Mouse (Mus musculus) mouse embryonic stem cell (cell line): Measurements from ENCODE around the gene Rai1.

Experiments
- in situ Hi-C, 2 experiments: fragments of 300-500 bp; cut with MboI; formaldehyde crosslinking; loops; 1 replicate in 1 of 2; 3 replicates in 1 of 2; pipeline ENCODE4 v1.14.3; 2019 to 2020; ENCODE audit warnings: low sequenced_read_pairs in 2 of 2, low pct_unique_long_range_greater_than_20kb in 1 of 2, mixed read lengths in 1 of 2; ENCODE audit not compliant: unreplicated experiment in 1 of 2

Gene Rai1

DNA sequence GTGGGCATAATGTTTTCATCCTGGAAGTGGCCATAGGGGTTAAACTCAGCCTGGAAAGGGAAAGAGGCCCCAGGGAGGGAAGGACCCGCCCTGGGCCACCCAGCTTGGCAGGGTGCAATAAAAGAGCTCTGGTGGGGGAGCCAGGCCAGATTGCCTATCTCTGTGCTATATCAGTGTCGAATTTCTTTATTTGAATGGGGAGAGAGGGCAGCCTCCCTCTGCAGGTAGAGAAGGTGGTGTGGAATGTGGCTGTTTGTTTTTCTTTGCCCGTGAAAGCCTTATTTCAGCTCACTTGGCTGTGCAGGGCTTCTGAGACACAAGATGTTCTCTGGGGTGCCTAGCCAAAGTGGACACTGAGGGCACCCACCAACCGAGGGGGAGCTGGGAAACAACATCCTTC is 8.8 kb downstream of the Rai1 start:
- in situ Hi-C loops: no loop called here

DNA sequence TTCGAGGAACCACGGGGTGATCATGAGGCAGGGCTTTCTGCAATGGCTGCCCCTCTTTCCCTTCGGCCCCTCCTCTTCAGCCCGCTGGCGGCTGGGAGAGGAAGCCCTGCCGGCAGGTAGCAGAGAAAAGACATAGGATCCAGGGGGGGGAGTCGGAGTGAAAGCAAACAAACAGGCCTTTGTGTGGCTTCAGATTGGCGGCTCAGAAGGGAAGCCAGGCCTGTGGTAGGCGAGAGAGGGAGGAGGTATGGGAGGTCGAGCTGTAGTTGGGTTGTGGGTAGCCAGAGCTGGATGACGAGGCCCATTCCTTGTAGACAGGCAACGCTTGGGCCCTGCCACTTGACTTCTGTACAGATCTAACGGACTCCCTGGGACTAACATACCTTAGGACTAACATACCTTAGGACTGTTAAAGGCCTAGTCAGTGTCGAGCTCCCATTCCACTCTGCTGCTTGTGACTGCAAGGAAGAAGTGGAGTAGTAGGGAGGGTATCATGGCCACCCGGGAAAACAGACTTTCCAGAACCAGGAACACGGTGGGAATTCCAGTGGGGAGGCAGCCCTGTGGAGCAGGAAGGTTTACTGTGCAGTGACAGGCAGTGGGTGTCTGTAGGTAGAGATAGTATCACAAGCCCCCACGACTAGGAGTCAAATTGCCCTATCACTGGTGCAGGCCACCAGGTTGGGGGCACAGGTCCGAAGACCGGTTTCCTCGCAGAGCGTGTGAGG is 9.6 kb downstream of the Rai1 start:
- in situ Hi-C loops: no loop called here

DNA sequence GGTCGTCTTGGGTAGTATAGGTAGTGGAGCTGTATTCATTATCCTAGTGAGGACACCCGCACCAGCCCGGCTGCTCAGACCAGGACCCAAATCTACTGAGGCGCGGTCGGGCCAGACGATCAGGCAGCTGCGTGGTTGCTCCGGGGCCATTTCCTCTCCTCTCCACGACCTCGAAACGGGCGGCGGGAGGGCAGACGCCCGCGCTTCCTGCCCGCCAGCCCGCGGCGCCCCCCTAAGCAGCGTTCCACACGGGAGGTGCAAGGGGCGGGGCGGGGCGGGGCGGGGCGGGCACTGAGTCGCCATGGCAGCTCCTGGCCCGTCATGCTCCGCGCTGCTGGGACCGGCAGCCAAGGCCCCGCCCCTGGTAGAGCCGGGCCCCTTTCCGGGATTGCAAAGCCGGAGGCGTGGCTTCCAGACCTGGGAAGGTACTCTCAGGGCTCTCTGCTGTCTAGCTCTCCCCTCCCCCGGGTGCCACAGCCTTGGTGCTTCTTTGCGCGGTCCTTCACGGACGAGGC is 10.3 kb downstream of the Rai1 start:
- in situ Hi-C loops: no loop called here

DNA sequence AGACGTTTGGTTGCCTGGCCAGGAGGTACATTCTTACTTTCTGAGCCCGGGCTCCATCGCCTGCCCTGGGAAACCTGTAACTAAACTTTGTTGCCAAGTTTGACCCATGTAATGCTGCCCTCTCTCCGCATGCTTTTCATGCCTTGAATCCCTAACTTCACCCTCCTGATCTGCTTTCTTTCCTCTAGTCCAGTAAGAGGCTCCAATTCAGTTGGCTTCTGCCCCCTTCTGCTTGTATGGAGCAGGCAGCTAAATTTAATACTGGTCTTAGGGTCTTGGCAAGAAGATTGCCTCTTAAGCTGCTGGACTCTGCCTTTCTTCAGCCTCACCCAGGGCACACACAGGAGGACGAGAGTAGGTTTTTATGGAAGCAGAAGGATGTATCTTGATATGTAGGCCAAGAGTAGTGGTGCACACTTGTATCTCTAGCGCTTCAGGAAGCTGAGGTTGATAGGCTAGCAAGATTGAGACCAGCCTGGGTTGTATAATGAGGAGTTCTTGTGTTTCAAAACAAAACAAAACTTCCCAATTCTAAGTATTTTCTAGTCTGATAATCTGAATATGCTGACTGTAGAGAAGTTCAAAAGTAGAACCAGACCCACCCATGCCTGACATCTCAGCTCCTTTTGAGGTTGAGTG is 10.9 kb downstream of the Rai1 start:
- in situ Hi-C loops: no loop called here

DNA sequence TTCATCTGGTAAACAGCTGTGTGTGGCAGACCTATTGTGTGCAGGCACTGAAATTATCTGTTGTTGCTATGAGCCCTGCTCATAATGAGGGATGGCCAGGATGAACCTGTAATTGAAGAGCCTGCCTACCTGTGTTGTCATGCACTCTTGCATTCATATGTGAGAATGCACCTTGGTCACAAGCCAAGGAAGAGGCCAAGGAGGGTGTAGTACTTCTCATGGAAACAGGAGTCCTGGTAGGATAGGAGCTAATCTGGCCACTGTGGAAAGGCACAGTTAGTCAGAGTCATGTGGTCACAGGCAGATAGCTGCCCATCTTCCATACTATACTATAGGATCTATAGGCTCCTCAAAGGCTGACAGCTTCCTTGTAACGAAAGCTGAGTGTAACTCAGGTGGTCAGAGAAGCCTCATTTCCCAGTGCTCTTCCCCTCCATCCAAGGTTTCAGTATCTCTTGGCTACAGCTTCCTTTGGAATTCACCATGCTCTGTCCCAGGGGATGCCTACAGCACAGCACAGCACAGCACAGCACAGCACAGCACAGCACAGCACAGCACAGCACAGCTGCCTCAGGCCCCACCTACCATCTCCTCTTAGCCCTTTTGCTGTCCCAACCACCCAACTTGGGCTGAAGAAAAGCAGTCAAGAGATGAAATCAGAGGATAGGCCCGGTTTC is 15.9 kb downstream of the Rai1 start:
- in situ Hi-C loops: no loop called here

DNA sequence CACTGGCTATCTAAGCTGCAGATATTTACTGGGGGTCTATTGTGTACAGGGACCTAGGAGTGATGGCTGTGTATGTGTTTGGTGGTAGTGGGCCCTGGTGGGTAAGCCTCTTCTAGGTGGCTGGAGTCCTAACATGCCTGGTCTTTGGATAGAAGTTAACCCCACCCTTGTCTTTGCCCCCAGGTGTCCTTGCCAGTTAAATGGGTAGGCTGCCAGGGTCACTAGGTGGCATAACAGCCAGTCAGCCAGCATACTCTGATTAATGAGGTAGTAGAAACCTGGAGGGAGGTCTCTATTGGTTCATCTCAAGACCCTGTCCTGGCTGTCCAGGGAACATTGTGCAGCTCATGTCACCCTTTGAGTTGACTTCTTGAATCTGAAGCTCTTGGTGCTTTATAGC is 17.8 kb downstream of the Rai1 start:
- in situ Hi-C loops: no loop called here

DNA sequence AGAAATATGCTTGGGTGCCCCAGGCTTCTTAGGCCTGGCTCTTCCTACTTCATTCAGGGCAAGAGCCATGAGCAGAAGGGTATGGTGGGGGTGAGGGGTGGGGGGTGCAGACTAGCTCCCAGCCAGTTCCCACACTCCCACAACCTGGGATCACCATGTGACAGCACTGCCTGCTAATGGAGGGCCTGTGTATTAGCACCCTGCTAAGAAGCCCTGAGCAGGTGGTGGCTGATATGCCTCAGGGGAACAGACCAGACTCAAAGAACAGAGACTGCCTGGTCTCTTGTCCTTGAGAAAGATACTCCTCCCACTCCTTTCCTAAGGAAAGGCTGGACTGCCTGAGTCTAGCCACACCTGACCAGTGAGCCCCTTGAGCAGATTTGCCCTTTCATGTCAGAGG is 22.2 kb downstream of the Rai1 start:
- in situ Hi-C loops: no loop called here

DNA sequence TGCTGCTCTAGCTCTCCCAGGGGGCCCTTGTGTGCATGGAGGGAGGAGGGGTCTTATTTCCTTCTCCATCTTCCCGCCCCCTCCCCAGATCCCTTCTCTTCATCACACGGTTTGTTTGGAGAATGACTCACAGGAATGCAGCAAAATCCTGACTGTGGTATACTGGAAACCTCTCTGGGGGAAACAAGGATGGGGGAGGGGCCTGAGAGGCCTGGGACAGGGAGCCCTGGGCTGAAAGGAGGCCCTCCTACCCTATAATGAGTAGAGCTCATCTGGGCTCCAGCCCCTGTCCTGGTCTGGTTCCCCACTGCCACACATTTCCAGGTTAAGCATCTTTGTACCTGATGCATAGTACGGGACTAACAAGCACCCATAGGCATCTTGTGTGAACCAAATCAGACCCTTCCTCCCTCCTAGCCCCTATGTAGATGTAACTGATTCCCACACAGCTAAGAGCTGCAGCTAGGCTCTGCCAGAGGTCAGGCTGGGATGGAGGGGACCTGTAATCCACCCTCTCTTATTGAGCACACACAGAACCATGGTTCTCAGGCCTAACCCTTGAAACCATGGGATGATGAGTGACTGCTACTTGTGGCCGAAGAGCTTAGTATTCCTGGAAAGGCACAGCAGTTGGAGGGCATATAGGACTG is 23.2 kb downstream of the Rai1 start:
- in situ Hi-C loops: no loop called here

DNA sequence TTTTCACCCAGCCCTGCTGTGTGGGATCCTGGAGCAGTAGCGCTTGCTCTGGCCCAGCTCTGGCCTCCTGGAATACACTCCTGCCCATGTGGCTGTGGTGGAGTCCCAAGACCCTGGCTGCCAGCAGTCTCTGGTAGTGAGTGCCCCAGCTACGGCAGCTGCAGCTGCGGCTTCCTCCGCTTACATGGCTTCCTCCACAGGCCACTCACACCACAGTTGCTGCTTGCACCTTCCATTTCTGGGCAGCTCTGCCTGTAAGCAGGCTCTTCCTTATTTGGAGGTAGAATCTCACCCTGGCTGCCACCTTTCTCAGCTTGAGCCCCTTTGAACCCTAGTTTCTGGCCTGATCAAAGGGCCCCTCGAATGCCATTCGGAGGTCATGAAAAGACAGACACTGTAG is 25.7 kb downstream of the Rai1 start:
- in situ Hi-C loops: no loop called here

DNA sequence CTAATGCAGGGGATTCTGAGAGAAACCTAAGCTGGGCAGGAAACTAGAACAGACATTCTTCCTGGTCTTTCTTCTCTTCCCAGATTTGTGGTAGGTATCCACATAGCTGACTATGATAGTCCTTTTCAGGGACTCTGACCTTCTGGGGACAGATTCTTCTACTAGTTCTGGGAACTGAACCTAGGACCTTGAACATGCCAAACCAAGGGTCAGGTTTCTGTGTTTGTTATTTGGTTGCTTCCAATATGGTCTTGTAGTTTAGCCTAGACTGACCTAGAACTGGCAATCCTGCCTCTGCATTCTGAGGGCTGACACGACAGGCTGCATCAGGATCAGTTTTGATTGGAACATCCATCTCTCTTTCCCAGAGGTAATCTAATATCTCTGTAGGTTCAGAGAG is 27.2 kb downstream of the Rai1 start:
- in situ Hi-C loops: no loop called here

DNA sequence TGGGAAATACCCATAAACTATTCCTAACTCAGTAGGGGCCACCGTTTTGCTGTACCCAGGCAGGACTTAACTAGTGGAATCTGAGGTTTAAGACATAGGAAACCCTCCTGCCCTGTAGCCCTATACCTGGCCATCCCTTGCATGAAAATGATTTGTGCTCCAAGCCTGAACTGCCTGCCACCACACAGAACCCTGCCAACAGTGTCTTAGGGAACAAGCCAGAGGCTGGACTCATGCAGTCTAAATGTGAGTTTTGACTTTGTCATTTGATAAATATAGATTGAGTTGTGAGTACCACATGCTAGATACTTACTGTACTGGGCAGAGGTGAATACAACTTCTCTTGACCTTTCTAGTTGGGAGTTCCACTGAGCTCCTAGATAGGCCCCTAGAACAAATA is 31.7 kb downstream of the Rai1 start:
- in situ Hi-C loops: no loop called here

DNA sequence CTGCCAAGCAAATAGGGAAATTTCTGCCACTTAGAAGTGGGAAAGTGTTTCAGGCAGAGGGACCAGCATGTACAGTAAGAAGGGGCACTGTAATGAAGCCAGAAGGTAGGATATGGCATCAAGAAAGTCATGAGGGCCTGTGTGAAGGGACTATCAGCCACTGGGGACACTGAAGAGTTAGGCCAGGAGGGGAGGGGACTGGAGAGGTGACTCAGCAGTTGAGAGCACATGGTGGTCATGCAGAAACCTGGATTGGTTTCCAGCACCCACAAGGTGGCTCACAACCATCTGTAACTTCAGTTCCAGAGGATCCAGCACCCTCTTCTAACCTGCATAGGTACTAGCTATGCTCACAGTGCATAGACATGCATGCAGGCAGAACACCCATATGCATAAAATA is 32.4 kb downstream of the Rai1 start:
- in situ Hi-C loops: no loop called here

DNA sequence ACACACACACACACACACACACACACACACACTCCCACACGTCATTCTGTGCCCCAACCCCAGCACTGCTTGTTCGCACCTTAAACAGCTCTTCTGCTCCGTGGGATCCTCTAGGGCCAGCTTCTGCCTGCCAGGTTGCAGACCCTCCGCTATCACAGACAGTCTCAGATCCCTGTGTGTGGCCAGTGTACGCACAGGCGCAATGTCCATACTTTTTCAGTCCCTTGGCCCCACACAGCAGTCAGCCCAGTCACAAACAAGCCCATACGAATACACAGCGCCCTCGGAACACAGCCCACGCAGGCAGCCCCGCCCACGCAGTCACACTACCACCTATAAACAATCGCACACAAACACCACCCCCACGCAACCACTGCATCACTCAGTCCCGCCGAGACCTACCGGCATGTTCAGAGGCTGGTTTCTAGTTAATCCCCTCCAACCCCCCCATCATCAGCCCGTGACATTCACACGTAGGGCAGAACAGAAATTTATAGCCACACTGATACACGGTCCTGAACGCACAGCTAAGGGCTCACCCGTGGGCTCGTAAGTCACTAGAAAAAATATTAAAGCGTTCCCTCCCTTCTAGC is 34.4 kb downstream of the Rai1 start:
- in situ Hi-C loops: no loop called here

DNA sequence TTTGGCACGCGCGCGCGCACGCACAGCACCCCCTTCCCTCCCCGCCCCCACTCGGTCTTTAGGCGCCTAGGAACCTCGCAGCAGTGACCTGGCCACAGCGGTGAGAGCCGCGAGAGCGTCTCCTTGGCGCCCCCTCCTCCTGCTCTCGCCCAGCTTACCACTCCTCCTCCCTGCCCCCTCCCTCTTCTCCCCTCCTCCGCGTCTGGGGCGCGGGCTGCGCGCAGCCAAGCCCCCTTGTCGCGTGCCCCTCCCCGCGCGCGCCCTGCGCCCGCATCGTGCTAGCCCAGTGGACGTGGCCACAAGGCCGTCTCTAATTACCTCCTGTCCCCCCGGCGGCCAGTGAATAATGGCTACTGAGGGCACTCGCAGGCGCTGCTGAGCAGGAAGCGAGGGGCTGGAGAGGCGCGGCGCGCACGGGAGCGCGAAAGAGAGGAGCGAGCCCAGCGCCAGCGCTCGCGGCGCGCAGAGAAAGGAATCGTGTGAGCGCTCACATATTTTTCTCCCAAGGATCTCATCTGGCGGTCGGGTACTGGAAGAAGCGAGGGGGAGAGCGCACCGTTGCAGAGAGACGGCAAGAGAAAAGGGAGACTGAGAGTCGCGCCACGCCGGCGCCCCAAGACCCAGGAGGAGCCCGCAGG is 35.0 kb downstream of the Rai1 start:
- in situ Hi-C loops: no loop called here

DNA sequence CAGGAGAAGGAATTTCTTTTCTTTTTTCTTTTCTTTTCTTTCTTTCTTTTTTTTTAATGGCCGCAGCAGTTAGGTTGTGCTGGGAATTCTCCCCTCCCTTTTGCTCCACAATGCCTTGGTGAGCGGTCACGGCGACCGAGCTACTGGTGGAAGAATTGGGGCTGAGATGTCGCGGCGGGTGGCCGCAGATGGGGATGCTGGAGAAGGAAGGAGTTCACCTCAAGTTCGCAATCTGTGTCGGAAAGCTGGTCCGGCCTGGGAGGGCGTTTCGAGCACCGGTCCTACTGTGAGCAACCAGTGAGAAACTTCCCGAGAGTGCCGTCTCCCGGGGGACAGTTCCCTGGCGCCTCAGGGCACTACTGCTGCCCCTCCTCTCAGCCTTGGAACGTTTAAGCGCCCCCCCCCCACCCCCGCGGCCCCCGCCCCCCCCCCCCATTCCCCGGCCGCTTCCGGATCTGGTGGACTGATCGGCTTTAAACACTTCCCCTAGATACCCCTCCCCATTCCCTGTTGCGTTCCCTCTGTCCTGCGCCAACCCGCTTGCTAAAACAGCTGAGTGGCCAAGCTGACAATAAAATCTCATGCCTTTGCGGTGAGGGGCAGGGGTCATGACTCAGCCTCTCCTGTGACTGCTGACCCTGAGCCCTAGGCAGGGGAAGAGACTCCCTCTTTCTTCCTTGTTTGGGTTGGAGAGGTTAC is 35.9 kb downstream of the Rai1 start:
- in situ Hi-C loops: no loop called here

DNA sequence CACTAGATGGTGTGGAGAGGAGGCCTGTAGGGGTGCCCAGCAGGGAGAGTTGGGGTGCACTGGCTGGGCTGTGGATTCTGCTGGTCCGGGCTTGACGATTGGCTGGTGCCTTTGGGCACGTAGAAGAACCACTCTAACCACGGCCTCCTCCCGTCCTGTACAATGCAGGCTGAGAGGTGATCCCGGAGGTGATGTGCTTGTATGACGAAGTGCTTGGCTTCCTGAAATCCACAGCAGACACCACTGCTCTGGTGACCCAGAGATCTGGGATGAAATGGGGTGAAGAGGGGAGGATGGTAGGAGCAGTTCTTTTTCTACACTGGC is 36.4 kb downstream of the Rai1 start:
- in situ Hi-C loops: no loop called here

DNA sequence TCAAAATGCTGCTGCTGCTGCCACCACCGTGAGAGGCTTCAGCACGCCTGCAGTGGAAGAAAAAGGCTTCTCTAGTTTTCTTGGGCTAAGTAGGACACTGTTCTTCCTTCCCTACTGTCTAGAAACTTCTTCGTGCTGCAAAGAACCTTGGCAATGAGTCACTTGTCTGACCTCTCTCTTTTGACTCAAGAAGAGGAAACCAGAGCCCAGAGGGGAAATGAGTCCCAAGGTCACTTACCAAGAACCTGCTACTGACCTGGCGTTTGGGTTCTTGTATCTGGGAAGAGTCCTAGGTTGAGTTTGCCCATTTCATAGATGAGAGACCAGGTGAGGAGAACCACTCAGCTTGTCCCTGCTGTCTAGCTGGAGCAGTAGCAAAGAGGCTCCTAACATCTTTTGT is 38.3 kb downstream of the Rai1 start:
- in situ Hi-C loops: no loop called here

DNA sequence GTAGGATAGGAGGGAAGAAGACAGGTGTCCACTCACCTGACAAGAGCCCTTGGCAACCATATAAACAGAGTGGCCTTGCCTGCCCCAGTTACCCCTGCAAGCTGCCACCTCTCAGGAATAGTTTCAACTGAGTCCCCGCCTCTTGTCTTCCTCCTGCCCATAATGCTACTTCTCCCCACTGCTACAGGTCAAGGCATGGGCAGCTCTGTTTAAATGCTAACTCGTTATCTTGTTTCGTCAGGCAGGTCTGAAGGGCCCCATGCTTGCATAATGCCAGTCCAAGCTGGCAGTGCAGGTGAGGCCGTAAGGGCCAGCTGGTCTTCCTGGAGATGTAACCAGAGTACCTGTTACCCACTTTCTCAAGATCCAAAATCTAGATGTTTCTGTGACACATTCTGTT is 41.4 kb downstream of the Rai1 start:
- in situ Hi-C loops: no loop called here
